Mouse (Mus musculus) liver, postnatal 0 days (tissue): Measurements from ENCODE around the gene Mtpn. TPM values are rescaled to one million over a fixed set of nuclear protein-coding genes. Genes with fewer than 3 reads are reported as not detected.

Experiments used
- ATAC-seq: fragments of 200-750 bp; cut with Nextera tagmentation; 2 replicates; pipeline ENCODE4 v1.8.0; 2017; ENCODE audit warnings: mild to moderate bottlenecking, moderate library complexity
- DNase-seq: peaks from one replicate; pipeline ENCODE4 v3.0.0-alpha.2; 2016
- H3K27ac ChIP-seq: fragments of 300-500 bp; sonication (generic); 2 replicates; pipeline ENCODE4 v1.5.1; 2014; ENCODE audit warnings: antibody characterized with exemption, moderate library complexity, mild to moderate bottlenecking, low read depth
- H3K27me3 ChIP-seq: fragments of 300-500 bp; sonication (generic); 2 replicates; pipeline ENCODE4 v1.6.1; 2014; ENCODE audit warnings: low read length, control low read depth, mixed read lengths; ENCODE audit not compliant: insufficient read depth
- H3K36me3 ChIP-seq: fragments of 300-500 bp; sonication (generic); replicated peaks from 2 replicates; pipeline ENCODE4 v1.6.1; 2014; ENCODE audit warnings: mild to moderate bottlenecking, control low read depth, low read length, moderate library complexity, mixed read lengths; ENCODE audit not compliant: insufficient read depth
- H3K4me1 ChIP-seq: fragments of 300-500 bp; sonication (generic); 2 replicates; pipeline ENCODE4 v1.6.1; 2014; ENCODE audit warnings: antibody characterized with exemption, mild to moderate bottlenecking, control low read depth; ENCODE audit not compliant: insufficient read depth
- H3K4me2 ChIP-seq: fragments of 300-500 bp; sonication (generic); 2 replicates; pipeline ENCODE4 v1.6.1; 2014; ENCODE audit warnings: low read depth, mild to moderate bottlenecking, low read length, moderate library complexity, mixed read lengths
- H3K4me3 ChIP-seq: fragments of 300-500 bp; sonication (generic); 2 replicates; pipeline ENCODE4 v1.5.1; 2014; ENCODE audit warnings: low read depth, low read length
- H3K9ac ChIP-seq: fragments of 300-500 bp; sonication (generic); replicated peaks from 2 replicates; pipeline ENCODE4 v1.6.1; 2014; ENCODE audit warnings: mild to moderate bottlenecking, moderate library complexity
- H3K9me3 ChIP-seq: fragments of 300-500 bp; sonication (generic); 2 replicates; pipeline ENCODE4 v1.6.1; 2016; ENCODE audit warnings: mild to moderate bottlenecking, control low read depth, low read length, mixed read lengths
- CTCF ChIP-seq: sonication (generic); IDR thresholded peaks from 2 replicates; pipeline ENCODE4 v1.5.1; 2016; ENCODE audit warnings: antibody characterized with exemption, low read depth
- EP300 ChIP-seq: IDR thresholded peaks from 2 replicates; pipeline ENCODE4 v1.6.1; 2016; ENCODE audit warnings: antibody characterized with exemption, low read depth, mild to moderate bottlenecking
- WGBS: fragments of 180-500 bp; shearing (Covaris S2); extraction: QIAGEN DNeasy Blood & Tissue Kit; methylation state at CpG from one replicate; pipeline ENCODE4 v1.1.7; 2014; ENCODE audit not compliant: insufficient replicate concordance; 5-methylcytosine and 5-hydroxymethylcytosine counted together
- polyA plus RNA-seq: library from polyadenylated mRNA; unstranded; fragments of >200 nt; fragmentation: Nextera tagmentation; extraction: Ambion mirVana; gene quantifications from 2 replicates; pipeline ENCODE4 v1.2.1, GENCODE M21; 2015

Mtpn gene
- polyA plus RNA-seq, 1 experiment from 2014 or later, result 40.4 TPM

GRCm38 (mm10) chr6:35499978-35500667, 39.6 kb downstream of the Mtpn start:
- H3K9ac ChIP-seq, result no peak overlapping the region
- peak; percentile 93 for ATAC-seq
- no peak overlapping the region for H3K4me2 ChIP-seq
- no peaks in the 10 kb centered on the region for H3K27me3 ChIP-seq
- WGBS, result 62% methylated on average over 5 of the region's 5 CpGs
- TF ChIP-seq EP300 (peak; percentile 44; the same call in 1 of the 2 replicates), CTCF (no peak)
- H3K36me3 ChIP-seq, result no peaks in the 10 kb centered on the region
- peak; percentile 33 for DNase-seq
- no peak overlapping the region for H3K4me3 ChIP-seq
- peak overlapping the region; percentile 58 for H3K27ac ChIP-seq
- no peaks in the 10 kb centered on the region; the same call in 1 of the 2 replicates for H3K4me1 ChIP-seq
- no peaks in the 10 kb centered on the region for H3K9me3 ChIP-seq

GRCm38 (mm10) chr6:35497406-35497805, 42.3 kb downstream of the Mtpn start:
- no peak overlapping the region for H3K9ac ChIP-seq
- no peaks in the 10 kb centered on the region for H3K36me3 ChIP-seq
- ATAC-seq (no peak), DNase-seq (no peak)
- H3K4me2 ChIP-seq, result no peak overlapping the region
- no peak overlapping the region for H3K27ac ChIP-seq
- no peak for TF ChIP-seq CTCF
- no peak for TF ChIP-seq EP300
- 87% methylated on average over 4 of the region's 4 CpGs for WGBS
- no peaks in the 10 kb centered on the region for H3K9me3 ChIP-seq
- H3K4me3 ChIP-seq, result no peak overlapping the region
- H3K4me1 ChIP-seq, result no peaks in the 10 kb centered on the region; the same call in 1 of the 2 replicates
- H3K27me3 ChIP-seq, result no peaks in the 10 kb centered on the region

GRCm38 (mm10) chr6:35493851-35494250, 45.8 kb downstream of the Mtpn start:
- no peak for DNase-seq
- WGBS, result 65% methylated on average over 6 of the region's 6 CpGs

GRCm38 (mm10) chr6:35479651-35480335, 59.9 kb downstream of the Mtpn start:
- H3K27me3 ChIP-seq, result no peaks in the 10 kb centered on the region
- 72% methylated on average over 5 of the region's 5 CpGs for WGBS
- ATAC-seq (no peak), DNase-seq (no peak)
- no peak overlapping the region for H3K9ac ChIP-seq
- H3K4me1 ChIP-seq, result no peaks in the 10 kb centered on the region
- H3K36me3 ChIP-seq, result no peaks in the 10 kb centered on the region
- no peak overlapping the region for H3K4me3 ChIP-seq
- no peaks in the 10 kb centered on the region for H3K9me3 ChIP-seq
- no peak overlapping the region for H3K4me2 ChIP-seq
- no peak for TF ChIP-seq CTCF
- TF ChIP-seq EP300, result no peak
- no peak overlapping the region for H3K27ac ChIP-seq

More at GRCm38 (mm10) chr6:35493851-35494250, 45.8 kb downstream of the Mtpn start:
- TF ChIP-seq EP300, result no peak
- TF ChIP-seq CTCF, result no peak
- H3K9ac ChIP-seq, result no peak overlapping the region
- H3K4me2 ChIP-seq, result no peak overlapping the region
- H3K9me3 ChIP-seq, result no peaks in the 10 kb centered on the region
- no peaks in the 10 kb centered on the region for H3K36me3 ChIP-seq
- H3K27me3 ChIP-seq, result no peaks in the 10 kb centered on the region
- no peaks in the 10 kb centered on the region for H3K4me1 ChIP-seq
- ATAC-seq, result no peak
- H3K4me3 ChIP-seq, result no peak overlapping the region
- no peak overlapping the region for H3K27ac ChIP-seq

GRCm38 (mm10) chr6:35476830-35477229, 62.9 kb downstream of the Mtpn start:
- H3K4me1 ChIP-seq, result no peaks in the 10 kb centered on the region
- H3K4me2 ChIP-seq, result no peak overlapping the region
- H3K9ac ChIP-seq, result no peak overlapping the region
- no peak overlapping the region for H3K4me3 ChIP-seq
- 53% methylated on average over 1 of the region's 1 CpGs for whole genome bisulfite sequencing
- no peak for ATAC-seq
- no peak overlapping the region for H3K27ac ChIP-seq
- H3K9me3 ChIP-seq, result no peaks in the 10 kb centered on the region
- TF ChIP-seq EP300 (no peak), CTCF (no peak)
- H3K36me3 ChIP-seq, result no peaks in the 10 kb centered on the region
- DNase-seq, result no peak
- no peaks in the 10 kb centered on the region for H3K27me3 ChIP-seq

GRCm38 (mm10) chr6:35463450-35464395, 76.0 kb downstream of the Mtpn start:
- Histone ChIP-seq H3K4me1 (no peaks in the 10 kb centered on the region), H3K4me3 (no peak overlapping the region), H3K27me3 (no peaks in the 10 kb centered on the region), H3K36me3 (no peaks in the 10 kb centered on the region), H3K9me3 (0 out of 2 replicates have a peak, but pooled peaks cover 3% of the 10 kb centered on the region), H3K27ac (no peak overlapping the region), H3K4me2 (no peak overlapping the region), H3K9ac (no peak overlapping the region)
- 80% methylated on average over 5 of the region's 5 CpGs for WGBS
- ATAC-seq (no peak), DNase-seq (no peak)
- TF ChIP-seq EP300 (no peak), CTCF (no peak)
